Mouse (Mus musculus) lung, postnatal 0 days (tissue): Measurements from ENCODE around the gene Etv6.

ENCODE experiments used
- CTCF ChIP-seq: IDR thresholded peaks from 2 replicates; pipeline ENCODE4 v1.5.1; 2016; ENCODE audit warnings: antibody characterized with exemption, mild to moderate bottlenecking
- EP300 ChIP-seq: IDR thresholded peaks from 2 replicates; pipeline ENCODE4 v1.6.1; 2016; ENCODE audit warnings: antibody characterized with exemption, mild to moderate bottlenecking, control low read depth

- TF ChIP-seq CTCF, result peak; percentile 25; the same call in 1 of the 2 replicates
- TF ChIP-seq EP300, result no peak
Observed at GRCm38 (mm10) chr6:134236311-134236710, 200.8 kb downstream of the Etv6 start.
